ENCODE assay signal across 21 mouse cellular contexts in the genomic region with DNA sequence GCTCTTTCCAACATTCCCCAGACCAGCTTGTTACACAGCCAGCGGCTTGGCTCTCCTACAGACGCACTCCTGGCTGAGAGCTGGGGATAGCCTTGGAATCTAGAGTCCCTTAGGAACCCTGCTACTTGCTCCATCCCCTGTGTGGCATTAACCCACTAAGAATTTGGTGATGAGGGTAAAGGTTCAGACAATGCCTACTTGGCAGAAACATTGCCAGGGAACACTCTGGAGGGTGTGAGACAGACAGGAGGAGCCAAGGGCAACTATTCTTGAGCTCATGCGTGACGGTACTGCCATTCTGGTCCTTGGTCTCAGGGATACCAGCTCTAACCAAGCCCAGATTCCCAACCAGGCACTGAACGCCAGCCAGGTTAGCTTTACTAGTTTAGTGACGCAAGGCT. TPM values are rescaled to one million over a fixed set of nuclear protein-coding genes. Genes with fewer than 3 reads are reported as not detected.
DNase-seq lines count a peak whose midpoint lies in the region; ATAC-seq and TF ChIP-seq lines count a peak whose summit lies in the region.
"Had no signal": no experiment of that assay in that cellular context is flagged by ENCODE, and none has a peak within 500 bp of the region (broad histone marks: within the 10 kb centered on the region; RNA-seq: fewer than 3 reads in every experiment).

No protein-coding gene starts in this region.

- peak overlapping the region; percentile 92; the same call in 1 of the 2 replicates for H3K27ac ChIP-seq in intestine, postnatal 0 days (ENCODE audit: low read depth, low read length)
- no peak overlapping the region for H3K27ac ChIP-seq in intestine, embryonic 15.5 days
- no peak overlapping the region for H3K27ac ChIP-seq in forebrain, embryonic 12.5 days
- H3K27ac ChIP-seq: embryonic facial prominence, embryonic 15.5 days; midbrain, embryonic 10.5 days; stomach, embryonic 15.5 days had no signal

- no peaks in the 10 kb centered on the region for H3K9me3 ChIP-seq in intestine, postnatal 0 days (ENCODE audit: control insufficient read depth)
- H3K9me3 ChIP-seq in intestine, embryonic 15.5 days = no peaks in the 10 kb centered on the region
- H3K9me3 ChIP-seq in forebrain, embryonic 12.5 days = no peaks in the 10 kb centered on the region
- H3K9me3 ChIP-seq: embryonic facial prominence, embryonic 15.5 days; heart, embryonic 12.5 days; midbrain, embryonic 10.5 days; stomach, embryonic 15.5 days had no signal

- no peak overlapping the region for H3K4me3 ChIP-seq in intestine, postnatal 0 days (ENCODE audit: low read depth, low read length)
- no peak overlapping the region for H3K4me3 ChIP-seq in intestine, embryonic 15.5 days (replicated peaks)
- H3K4me3 ChIP-seq in forebrain, embryonic 12.5 days (replicated peaks) = no peak overlapping the region
- H3K4me3 ChIP-seq: embryonic facial prominence, embryonic 15.5 days; heart, embryonic 12.5 days; midbrain, embryonic 10.5 days; myocyte; stomach, embryonic 15.5 days had no signal

- H3K36me3 ChIP-seq in intestine, postnatal 0 days (ENCODE audit: control insufficient read depth, insufficient read depth) = peaks cover 45% of the 10 kb centered on the region
- H3K36me3 ChIP-seq in intestine, embryonic 15.5 days = peaks cover 24% of the 10 kb centered on the region
- peaks cover 45% of the 10 kb centered on the region for H3K36me3 ChIP-seq in forebrain, embryonic 12.5 days (replicated peaks)

- H3K4me1 ChIP-seq in intestine, postnatal 0 days (replicated peaks; ENCODE audit: control insufficient read depth, insufficient read depth, low read length) = peaks cover 10% of the 10 kb centered on the region
- peaks cover 30% of the 10 kb centered on the region for H3K4me1 ChIP-seq in intestine, embryonic 15.5 days (replicated peaks)
- peaks cover 31% of the 10 kb centered on the region for H3K4me1 ChIP-seq in forebrain, embryonic 12.5 days

- TF ChIP-seq CTCF in intestine, postnatal 0 days (IDR thresholded peaks at IDR 0.05; ENCODE audit: low read depth) = no peak

- WGBS in intestine, postnatal 0 days = 90% methylated on average over 6 of the region's 6 CpGs
- WGBS in intestine, embryonic 15.5 days = 92% methylated on average over 6 of the region's 6 CpGs
- 95% methylated on average over 6 of the region's 6 CpGs for WGBS in forebrain, embryonic 12.5 days

- ATAC-seq in intestine, postnatal 0 days = no peak
- no peak for ATAC-seq in intestine, embryonic 15.5 days
- no peak for ATAC-seq in forebrain, embryonic 12.5 days (ENCODE audit: low FRiP score)
- ATAC-seq: forebrain, embryonic 14.5 days had no signal

- H3K4me2 ChIP-seq in intestine, postnatal 0 days (replicated peaks; ENCODE audit: low read depth) = peak overlapping the region; percentile 73
- H3K4me2 ChIP-seq in intestine, embryonic 15.5 days (replicated peaks) = no peak overlapping the region
- no peak overlapping the region for H3K4me2 ChIP-seq in forebrain, embryonic 12.5 days
- H3K4me2 ChIP-seq: embryonic facial prominence, embryonic 15.5 days; stomach, embryonic 15.5 days had no signal

- no peaks in the 10 kb centered on the region for H3K27me3 ChIP-seq in intestine, postnatal 0 days (replicated peaks; ENCODE audit: control insufficient read depth, insufficient read depth, low read length)
- no peaks in the 10 kb centered on the region for H3K27me3 ChIP-seq in intestine, embryonic 15.5 days (replicated peaks)
- no peaks in the 10 kb centered on the region for H3K27me3 ChIP-seq in forebrain, embryonic 12.5 days
- H3K27me3 ChIP-seq: CH12.LX; embryonic facial prominence, embryonic 15.5 days; heart, embryonic 12.5 days; stomach, embryonic 15.5 days had no signal

- no peak overlapping the region for H3K9ac ChIP-seq in intestine, postnatal 0 days (ENCODE audit: low read depth, low read length)
- no peak overlapping the region; the same call in 1 of the 2 replicates for H3K9ac ChIP-seq in intestine, embryonic 15.5 days
- H3K9ac ChIP-seq in forebrain, embryonic 12.5 days = no peak overlapping the region
- H3K9ac ChIP-seq: embryonic facial prominence, embryonic 15.5 days; heart, embryonic 12.5 days; stomach, embryonic 15.5 days had no signal

- DNase-seq in adrenal gland, postnatal 10 days = peak; percentile 59
- no peak for DNase-seq in adrenal gland, adult 8-10 months
- peak; percentile 17 for DNase-seq in urinary bladder, adult 2 months (ENCODE audit: low spot score)
- no peak for DNase-seq in urinary bladder, adult 18-20 months (ENCODE audit: low spot score in 2 of 2)
- DNase-seq in thymus, postnatal 36 days = no peak
- DNase-seq: cerebellum, adult 8-10 months; heart, postnatal 4 days; lung, postnatal 14 days; retina, postnatal 1 day; spleen, adult 18-20 months; thymus, postnatal 14 days had no signal

RNA-seq across cellular contexts. Expression of gene Ptges2, which starts 26.2 kb away (rescaled TPM):
- 10 to 100 TPM; 91.7 to 98.5 TPM for total RNA-seq in adrenal gland, postnatal 10 days (2021)
- 10 to 100 TPM; 42.2 to 52.5 (median 51.1) TPM for total RNA-seq in adrenal gland, adult 8-10 months (2022)
- 47.3 and 49.4 TPM in 2 replicates for polyA plus RNA-seq in intestine, postnatal 0 days (2015; fragmentation: Nextera tagmentation; extraction: Ambion mirVana)
- 43.5 and 48.2 TPM in 2 replicates for polyA plus RNA-seq in intestine, embryonic 15.5 days (2015; fragmentation: Nextera tagmentation; extraction: Ambion mirVana)
- 26.0 and 32.5 TPM in 2 replicates for polyA plus RNA-seq in urinary bladder, adult 2 months (2012; rRNA removed)
- polyA plus RNA-seq in forebrain, embryonic 12.5 days (2016; fragmentation: Nextera tagmentation; extraction: Ambion mirVana) = 29.6 and 29.9 TPM in 2 replicates

RNA-seq across cellular contexts. Expression of gene Naif1, which starts 28.4 kb away (rescaled TPM):
- total RNA-seq in adrenal gland, postnatal 10 days (2021) = 1 to 10 TPM; 3.6 to 3.7 TPM
- total RNA-seq in adrenal gland, adult 8-10 months (2022) = 1 to 10 TPM; 4.2 to 5.5 (median 5.0) TPM
- 2.9 and 3.2 TPM in 2 replicates for polyA plus RNA-seq in intestine, postnatal 0 days (2015; fragmentation: Nextera tagmentation; extraction: Ambion mirVana)
- 4.7 and 5.0 TPM in 2 replicates for polyA plus RNA-seq in intestine, embryonic 15.5 days (2015; fragmentation: Nextera tagmentation; extraction: Ambion mirVana)
- polyA plus RNA-seq in urinary bladder, adult 2 months (2012; rRNA removed) = 4.5 and 4.7 TPM in 2 replicates
- polyA plus RNA-seq in forebrain, embryonic 12.5 days (2016; fragmentation: Nextera tagmentation; extraction: Ambion mirVana) = 6.1 and 6.2 TPM in 2 replicates

RNA-seq across cellular contexts. Expression of gene Slc25a25, which starts 29.4 kb away (rescaled TPM):
- 100 to 1,000 TPM in 1 of 2 experiments, 10 to 100 TPM in 1; 36.5 to 121 TPM for total RNA-seq in adrenal gland, postnatal 10 days (2021)
- 10 to 100 TPM; 17.9 to 79.8 (median 27.3) TPM for total RNA-seq in adrenal gland, adult 8-10 months (2022)
- 45.1 and 52.6 TPM in 2 replicates for polyA plus RNA-seq in intestine, postnatal 0 days (2015; fragmentation: Nextera tagmentation; extraction: Ambion mirVana)
- 20.0 and 20.1 TPM in 2 replicates for polyA plus RNA-seq in intestine, embryonic 15.5 days (2015; fragmentation: Nextera tagmentation; extraction: Ambion mirVana)
- polyA plus RNA-seq in urinary bladder, adult 2 months (2012; rRNA removed) = 14.7 and 18.8 TPM in 2 replicates
- 38.8 and 39.9 TPM in 2 replicates for polyA plus RNA-seq in forebrain, embryonic 12.5 days (2016; fragmentation: Nextera tagmentation; extraction: Ambion mirVana)

RNA-seq across cellular contexts. Expression of gene Lcn2, which starts 33.8 kb away (rescaled TPM):
- 10 to 100 TPM; 12.0 to 21.8 TPM for total RNA-seq in adrenal gland, postnatal 10 days (2021)
- total RNA-seq in adrenal gland, adult 8-10 months (2022) = 1 to 10 TPM in 2 of 4 experiments, under 1 TPM in 2; 0.32 to 3.7 (median 1.3) TPM
- 4.8 and 5.4 TPM in 2 replicates for polyA plus RNA-seq in intestine, postnatal 0 days (2015; fragmentation: Nextera tagmentation; extraction: Ambion mirVana)
- polyA plus RNA-seq in intestine, embryonic 15.5 days (2015; fragmentation: Nextera tagmentation; extraction: Ambion mirVana) = 1.8 and 4.7 TPM in 2 replicates
- polyA plus RNA-seq in urinary bladder, adult 2 months (2012; rRNA removed) = 3.0 and 3.2 TPM in 2 replicates
- 0.45 and 0.50 TPM in 2 replicates for polyA plus RNA-seq in forebrain, embryonic 12.5 days (2016; fragmentation: Nextera tagmentation; extraction: Ambion mirVana)
- total RNA-seq: CH12.LX had no signal
- polyA plus RNA-seq: midbrain, embryonic 10.5 days had no signal

RNA-seq across cellular contexts. Expression of gene 1110008P14Rik, which starts 40.1 kb away (rescaled TPM):
- 100 to 1,000 TPM; 143 to 149 TPM for total RNA-seq in adrenal gland, postnatal 10 days (2021)
- total RNA-seq in adrenal gland, adult 8-10 months (2022) = 100 to 1,000 TPM; 120 to 179 (median 148) TPM
- polyA plus RNA-seq in intestine, postnatal 0 days (2015; fragmentation: Nextera tagmentation; extraction: Ambion mirVana) = 95.0 and 100 TPM in 2 replicates
- polyA plus RNA-seq in intestine, embryonic 15.5 days (2015; fragmentation: Nextera tagmentation; extraction: Ambion mirVana) = 38.6 and 42.5 TPM in 2 replicates
- polyA plus RNA-seq in urinary bladder, adult 2 months (2012; rRNA removed) = 101 and 129 TPM in 2 replicates
- 51.0 and 51.4 TPM in 2 replicates for polyA plus RNA-seq in forebrain, embryonic 12.5 days (2016; fragmentation: Nextera tagmentation; extraction: Ambion mirVana)

Comparison
In these comparisons a context has a peak if more than half of its experiments do, and no peak if none do; other contexts are left out.
1. DNase-seq: peak in adrenal gland, postnatal 10 days (single experiment) and urinary bladder, adult 2 months (single experiment); none in adrenal gland, adult 8-10 months (single experiment), urinary bladder, adult 18-20 months (0 of 2) and thymus, postnatal 36 days (0 of 2).